Mouse (Mus musculus) c-Kit-positive CD71-negative TER-119-negative erythroid progenitor cells, embryonic 14.5 days (primary cell): ENCODE results near the gene Tmem178b.
A peak's percentile ranks its signal among the peaks of the same experiment; 100 is the strongest.

Experiments
- DNase-seq: peaks from one replicate; pipeline ENCODE4 v3.0.0-alpha.2; 2013; ENCODE audit warnings: low read depth

The Tmem178b gene

GRCm38 (mm10) chr6:40177870-40178269 lies 304.8 kb downstream of the Tmem178b start:
- DNase-seq, result no peak

- DNase-seq, result no peak
Observed at GRCm38 (mm10) chr6:40180551-40180950, 307.5 kb downstream of the Tmem178b start.

- DNase-seq, result no peak
Observed at GRCm38 (mm10) chr6:40200661-40201060, 327.6 kb downstream of the Tmem178b start.

DNA sequence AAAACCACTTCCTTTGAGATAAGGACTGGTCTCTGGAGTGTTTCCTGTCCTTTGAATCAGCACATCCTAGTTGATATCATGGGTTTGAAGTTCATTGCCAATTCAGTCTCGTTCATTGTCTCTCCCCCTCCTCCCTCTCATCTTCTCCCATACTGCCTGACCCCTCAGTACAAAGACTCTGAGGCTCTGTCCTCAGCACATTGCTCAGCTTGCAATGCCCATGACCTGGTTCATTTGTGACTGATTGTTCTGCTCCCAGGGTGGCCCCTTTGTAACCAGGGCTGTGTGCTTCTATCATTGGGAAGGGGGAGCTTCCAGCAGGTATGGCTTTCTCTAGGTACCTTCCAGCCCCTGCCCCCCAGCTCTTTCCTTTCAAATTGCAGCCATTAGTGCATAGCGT lies 329.5 kb downstream of the Tmem178b start:
- no peak for DNase-seq

DNA sequence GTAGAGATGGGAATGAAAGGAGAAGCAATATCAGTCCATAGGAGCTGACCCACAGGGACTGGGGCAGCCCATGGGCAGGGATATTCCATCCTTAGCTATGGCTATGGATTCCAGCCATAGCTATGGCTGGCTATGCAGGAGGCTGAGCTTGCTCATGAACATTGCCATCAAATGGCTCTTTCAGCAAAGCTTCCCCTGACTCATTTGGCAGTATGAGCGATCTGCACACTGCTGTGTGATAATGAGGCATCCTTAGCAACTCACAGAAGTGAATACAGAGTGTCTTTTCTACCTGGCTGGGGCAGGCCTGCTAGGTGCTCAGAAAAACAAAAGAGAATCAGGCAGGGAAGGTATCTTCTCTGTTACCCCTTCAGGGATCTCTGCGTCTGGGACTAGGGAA lies 332.3 kb downstream of the Tmem178b start:
- no peak for DNase-seq

DNA sequence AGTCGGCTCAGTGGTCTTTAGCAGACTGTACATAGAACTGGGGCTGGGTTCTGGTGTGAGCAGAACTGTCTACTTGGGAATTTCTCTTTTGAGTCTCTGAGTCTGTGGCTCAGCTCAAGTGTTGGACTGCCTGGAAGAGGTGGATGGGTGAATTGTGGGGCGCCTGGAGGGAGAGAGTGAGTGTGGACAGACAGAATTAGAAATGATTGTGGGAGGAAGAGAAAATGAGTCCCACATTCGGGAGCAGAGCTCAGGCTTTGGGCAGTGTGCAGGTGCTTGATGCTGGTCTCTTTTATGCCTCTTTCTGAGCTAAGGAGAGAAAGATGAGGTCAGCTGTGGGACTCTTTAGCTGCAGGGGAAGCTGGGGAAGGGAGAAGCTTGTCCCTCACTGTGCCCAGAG lies 334.9 kb downstream of the Tmem178b start:
- no peak for DNase-seq

- no peak for DNase-seq
Observed at GRCm38 (mm10) chr6:40209172-40209571, 336.1 kb downstream of the Tmem178b start.

- DNase-seq, result no peak
Observed at GRCm38 (mm10) chr6:40217154-40217553, 344.1 kb downstream of the Tmem178b start.

- no peak for DNase-seq
Observed at GRCm38 (mm10) chr6:40217651-40218050, 344.6 kb downstream of the Tmem178b start.

GRCm38 (mm10) chr6:40220634-40221120 lies 347.6 kb downstream of the Tmem178b start:
- no peak for DNase-seq

- DNase-seq, result no peak
Observed at GRCm38 (mm10) chr6:40225585-40226280, 352.7 kb downstream of the Tmem178b start.

DNA sequence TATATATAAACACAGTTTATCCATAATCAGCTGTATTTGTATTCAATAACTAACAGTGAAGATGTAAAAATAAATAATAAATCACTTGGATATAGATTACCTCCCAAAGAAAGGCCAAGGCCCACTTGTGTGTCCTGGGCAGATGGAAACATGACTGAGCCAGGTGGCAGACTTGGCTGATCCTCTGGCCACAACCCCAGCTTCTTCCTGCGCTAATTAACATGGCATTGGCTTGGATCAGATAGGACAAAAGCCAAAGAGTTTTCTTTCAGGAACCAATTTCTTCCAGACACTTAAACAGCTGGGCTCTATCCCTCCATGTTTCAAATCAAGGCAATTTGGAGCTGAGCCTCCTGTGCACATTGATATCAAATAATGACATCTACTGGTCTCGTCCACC lies 355.9 kb downstream of the Tmem178b start:
- no peak for DNase-seq

GRCm38 (mm10) chr6:40229985-40230384 lies 356.9 kb downstream of the Tmem178b start:
- no peak for DNase-seq

GRCm38 (mm10) chr6:40234066-40234465 lies 361.0 kb downstream of the Tmem178b start:
- DNase-seq, result no peak

GRCm38 (mm10) chr6:40235793-40236470 lies 362.9 kb downstream of the Tmem178b start:
- peak; percentile 55 for DNase-seq

- DNase-seq, result peak; percentile 30
Observed at GRCm38 (mm10) chr6:40236841-40237765, 364.0 kb downstream of the Tmem178b start.

DNA sequence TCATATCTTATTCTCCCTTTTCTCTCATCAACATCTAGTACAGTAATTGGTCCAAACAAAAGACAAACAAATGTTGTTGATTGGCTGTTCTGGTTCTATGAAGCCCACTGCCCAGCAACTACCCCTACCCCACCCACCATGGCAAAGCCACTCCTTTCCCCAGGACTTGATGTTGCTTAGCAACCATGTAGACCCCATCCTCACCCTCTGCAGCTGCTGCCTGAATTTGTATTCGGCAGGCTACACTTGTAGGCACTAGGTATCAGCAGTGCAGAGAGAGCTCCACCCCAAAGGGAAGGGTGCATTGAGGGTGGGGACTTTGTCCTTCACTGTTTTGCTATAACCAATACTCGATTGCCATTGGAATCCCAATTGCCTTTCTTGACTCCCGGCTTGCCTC lies 365.8 kb downstream of the Tmem178b start:
- DNase-seq, result no peak

GRCm38 (mm10) chr6:40240671-40241070 lies 367.6 kb downstream of the Tmem178b start:
- no peak for DNase-seq

DNA sequence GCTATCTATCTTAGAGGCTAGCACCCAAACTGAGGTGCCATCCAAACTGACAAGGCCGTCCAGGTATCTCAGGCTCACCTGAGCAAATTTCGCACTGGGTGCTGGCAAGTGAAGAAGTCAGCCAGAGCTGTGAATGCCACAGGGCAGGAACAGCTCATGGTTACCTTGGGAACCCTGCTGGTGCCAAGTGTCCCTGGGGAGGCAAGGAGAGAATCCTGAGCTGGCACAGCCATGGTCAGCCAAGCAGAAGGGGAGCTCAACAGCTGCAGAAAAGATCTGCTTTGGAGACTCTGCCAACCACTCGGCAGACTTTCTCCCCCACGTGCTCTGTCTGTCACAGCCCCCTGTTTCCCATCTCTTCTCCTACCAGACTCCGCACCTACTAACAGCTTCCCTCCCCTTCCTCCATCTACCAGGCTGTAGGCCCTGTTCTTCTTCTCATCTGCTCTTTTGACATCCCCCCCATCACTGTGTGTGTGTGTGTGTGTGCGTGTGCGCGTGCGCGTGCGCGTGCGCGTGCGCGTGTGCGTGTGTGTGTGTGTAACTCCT lies 374.4 kb downstream of the Tmem178b start:
- DNase-seq, result no peak

GRCm38 (mm10) chr6:40249939-40250338 lies 376.9 kb downstream of the Tmem178b start:
- no peak for DNase-seq

DNA sequence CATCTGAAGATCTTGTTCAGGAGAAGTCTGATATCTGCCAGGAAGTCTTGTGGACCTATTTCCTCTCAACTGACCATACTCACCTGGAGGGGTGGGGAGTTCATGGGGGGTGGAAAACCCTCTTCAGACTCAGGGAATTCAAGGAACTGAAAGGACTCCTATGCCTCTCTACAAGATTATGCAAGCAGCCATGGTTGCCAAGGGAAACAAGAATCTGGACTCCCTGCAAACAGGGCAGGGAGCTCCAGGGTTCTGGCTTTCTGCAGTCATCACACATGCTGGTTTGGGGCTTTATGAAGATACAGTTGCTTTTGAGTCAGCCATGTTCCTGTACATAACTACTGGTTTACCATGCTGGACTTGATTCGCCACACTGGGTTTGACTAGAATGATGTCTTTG lies 390.6 kb downstream of the Tmem178b start:
- no peak for DNase-seq

- DNase-seq, result no peak
Observed at GRCm38 (mm10) chr6:40300707-40301106, 427.6 kb downstream of the Tmem178b start.
